Mouse (Mus musculus): ENCODE data around the gene Catip.

The Catip gene

DNA sequence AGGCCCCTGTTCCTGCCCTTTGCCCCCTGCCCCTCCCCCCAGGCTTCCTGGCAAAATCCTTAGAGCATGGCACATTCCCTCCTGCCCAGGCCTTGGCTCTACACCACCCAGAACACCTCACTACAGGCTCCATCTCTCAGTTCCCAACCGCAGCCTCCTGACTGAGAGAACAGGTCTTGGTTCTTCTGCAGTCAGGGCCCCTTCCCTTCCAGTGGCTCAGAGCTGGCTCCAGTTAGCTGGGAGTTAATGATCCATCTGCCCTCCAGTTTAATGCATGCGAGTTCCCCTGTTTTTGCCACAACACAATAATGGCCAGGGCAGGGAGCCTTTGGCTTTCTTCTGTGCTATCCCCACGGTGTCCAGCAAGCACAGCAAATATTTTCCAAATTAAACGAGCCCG is 18.7 kb upstream of the Catip start:
- DNase-seq (ENCODE audit: low read depth, low spot score): no peak

DNA sequence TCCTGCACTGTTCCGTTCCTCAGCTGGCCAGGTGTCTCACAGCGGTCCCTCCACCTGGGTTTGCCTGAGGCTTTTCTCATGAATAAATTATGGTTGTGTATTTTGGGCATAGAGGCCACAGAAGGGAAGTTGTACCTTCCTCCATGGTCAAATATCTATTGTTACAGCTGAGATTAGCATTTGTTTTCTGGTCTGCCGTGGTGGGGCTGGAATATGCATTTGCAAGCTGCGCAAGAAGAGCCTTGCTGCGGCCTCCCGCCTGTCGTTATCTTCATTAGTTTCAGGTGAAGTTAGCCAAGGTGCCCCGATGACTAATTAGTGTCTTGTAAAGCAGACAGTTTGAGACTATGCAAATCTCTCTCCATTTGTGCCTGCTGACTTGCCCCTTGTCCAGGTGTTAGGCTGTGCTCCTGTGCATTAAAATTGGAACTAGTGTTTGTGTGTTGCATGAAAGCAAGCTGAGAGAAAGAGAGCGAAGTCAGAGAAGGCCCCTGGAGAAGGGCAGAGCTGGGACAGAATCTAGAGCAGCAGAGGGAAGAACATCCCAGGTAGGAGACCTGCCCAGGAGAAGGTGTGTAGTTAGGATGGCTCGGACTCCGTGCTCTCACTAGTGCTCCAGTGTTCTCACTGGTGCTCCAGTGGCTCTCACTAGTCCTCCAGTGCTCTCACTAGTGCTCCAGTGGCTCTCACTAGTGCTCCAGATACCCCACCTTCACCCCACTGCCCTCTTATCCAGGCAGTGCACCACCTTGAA is 17.6 kb upstream of the Catip start:
- no peak for DNase-seq (ENCODE audit: low read depth, low spot score)

DNA sequence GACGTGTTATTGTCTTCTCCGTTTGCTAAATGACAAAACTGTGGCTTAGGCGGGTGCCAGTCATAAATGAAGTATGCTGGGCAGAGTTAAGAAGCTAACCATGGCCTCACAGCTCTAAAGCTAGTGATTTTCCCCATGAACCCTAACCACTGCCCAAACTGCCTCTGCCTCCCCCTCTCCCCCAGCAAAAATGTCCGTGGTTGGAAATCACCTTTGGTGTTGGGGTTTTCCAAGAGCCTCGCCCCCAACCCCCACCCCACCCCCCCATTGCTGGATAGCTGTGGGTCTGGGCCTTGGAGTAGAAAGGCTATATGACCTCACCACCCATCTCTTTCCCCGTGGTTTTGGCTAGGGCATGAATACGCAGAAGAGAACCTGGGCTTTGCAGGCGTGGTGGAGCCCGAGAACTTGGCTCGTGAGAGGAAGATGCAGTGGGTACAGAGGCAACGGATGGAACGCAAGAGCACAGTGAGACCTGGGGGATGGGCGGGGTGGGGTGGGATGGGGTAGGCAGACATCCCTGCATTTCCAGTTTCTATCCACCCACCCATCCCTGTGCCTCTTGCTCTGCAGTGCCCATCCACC is 10.6 kb upstream of the Catip start:
- DNase-seq (ENCODE audit: low read depth, low spot score): no peak

DNA sequence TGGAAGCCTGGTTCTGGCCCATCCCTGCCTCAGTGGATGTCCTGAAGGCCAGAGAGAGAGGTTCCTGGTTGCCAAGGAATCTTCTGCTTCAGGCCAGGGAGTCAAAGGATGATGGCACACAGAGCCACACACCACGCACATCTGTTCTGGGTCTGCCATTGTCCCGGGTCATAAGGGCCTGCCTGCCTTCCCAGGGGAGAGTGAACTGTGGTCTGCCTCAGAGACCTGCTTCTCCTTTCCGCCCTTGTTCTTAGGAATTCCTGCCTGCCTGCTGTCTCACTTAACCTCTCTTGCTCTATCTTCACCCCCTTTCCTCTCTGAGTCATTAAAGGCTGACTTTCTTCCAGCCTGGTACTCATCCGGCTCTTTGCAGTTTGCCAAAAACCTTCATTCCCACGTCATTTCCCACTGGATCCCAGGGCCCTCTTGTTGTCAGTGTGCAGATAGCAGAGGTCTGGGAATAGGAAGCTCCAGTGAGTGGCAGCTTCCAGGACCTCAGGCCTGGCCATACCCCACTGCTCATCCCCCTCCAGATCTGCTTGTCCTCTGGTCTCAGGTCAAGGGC is 9.3 kb upstream of the Catip start:
- DNase-seq (ENCODE audit: low read depth, low spot score): no peak

DNA sequence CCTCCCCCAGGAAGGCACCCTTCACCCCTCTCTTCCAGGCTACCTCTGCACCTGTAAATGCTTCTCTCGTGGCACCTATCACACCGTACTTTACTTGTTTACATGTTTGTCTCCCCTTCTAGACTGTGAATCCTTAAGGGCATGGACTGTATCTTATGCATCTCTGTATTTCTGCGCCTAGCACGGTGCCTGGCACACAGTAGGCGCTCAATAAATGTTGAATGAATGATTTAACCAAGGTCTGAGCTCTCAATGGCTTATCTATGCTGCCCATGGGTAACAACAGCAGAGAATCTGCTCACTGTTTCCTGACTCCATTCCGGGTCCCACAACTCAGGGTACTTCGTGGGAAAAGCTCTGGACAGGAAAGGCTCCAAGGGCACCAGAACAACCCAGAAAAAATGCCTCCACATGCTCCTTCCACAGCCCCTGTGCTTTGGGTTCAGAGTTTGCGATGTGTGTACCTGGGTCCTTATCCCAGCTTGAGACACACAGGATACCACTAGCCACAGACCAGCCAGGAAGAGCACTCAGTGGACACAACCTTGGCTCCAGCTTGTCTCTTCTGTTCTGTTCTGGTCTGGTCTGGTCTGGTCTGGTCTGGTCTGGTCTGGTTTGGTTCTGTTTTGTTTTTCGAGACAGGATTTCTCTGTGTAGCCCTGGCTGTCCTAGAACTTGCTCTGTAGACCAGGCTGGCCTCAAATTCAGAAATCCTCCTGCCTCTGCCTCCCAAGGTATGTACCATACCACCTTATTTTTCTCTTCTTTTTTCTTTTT is 8.3 kb upstream of the Catip start:
- DNase-seq (ENCODE audit: low read depth, low spot score): no peak

DNA sequence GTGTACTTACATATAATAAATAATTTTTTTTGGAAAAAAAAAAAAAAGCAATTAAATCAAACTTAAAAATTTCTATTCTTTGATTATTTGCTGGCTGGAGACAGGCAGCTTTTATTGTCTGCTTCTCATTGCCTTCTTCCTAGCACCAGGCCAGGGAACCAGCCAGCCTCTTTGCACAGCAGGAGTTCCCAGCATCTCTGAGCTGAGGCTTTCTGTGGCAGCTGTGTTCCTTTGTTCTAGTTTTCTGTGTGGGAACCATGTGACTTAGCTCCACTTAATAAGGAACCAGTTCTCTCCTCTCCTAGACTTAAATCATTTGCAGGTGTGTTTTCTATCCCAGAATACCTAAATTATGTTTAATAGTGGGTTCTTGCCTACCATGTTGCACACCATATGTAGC is 4.4 kb upstream of the Catip start:
- DNase-seq (ENCODE audit: low read depth, low spot score): no peak

DNA sequence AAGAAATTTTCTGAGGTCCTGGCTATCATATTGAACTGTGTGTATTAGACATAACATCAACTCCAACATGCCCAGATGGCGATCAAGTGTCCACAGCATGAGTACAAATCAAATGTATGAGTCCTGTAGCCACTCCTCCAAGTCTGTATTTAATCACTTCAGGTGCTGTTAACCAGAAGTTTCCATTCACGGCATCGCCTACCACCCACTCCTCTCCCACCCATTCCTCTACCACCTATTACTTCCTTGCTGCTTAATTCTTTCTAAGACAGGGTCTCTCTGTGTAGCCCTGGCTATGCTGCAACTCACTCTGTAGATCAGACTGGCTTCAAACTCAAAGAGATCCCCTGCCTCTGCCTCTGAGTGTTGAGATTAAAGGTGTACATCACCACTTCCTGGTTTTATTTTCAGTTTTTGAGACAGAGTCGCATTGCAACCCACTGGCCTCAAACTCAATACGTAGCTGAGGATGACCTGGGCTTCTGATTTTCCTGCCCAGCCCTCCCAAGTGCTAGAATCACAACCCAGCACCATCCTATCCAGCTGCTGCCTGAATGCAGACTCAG is 1.9 kb upstream of the Catip start:
- DNase-seq (ENCODE audit: low read depth, low spot score): no peak

DNA sequence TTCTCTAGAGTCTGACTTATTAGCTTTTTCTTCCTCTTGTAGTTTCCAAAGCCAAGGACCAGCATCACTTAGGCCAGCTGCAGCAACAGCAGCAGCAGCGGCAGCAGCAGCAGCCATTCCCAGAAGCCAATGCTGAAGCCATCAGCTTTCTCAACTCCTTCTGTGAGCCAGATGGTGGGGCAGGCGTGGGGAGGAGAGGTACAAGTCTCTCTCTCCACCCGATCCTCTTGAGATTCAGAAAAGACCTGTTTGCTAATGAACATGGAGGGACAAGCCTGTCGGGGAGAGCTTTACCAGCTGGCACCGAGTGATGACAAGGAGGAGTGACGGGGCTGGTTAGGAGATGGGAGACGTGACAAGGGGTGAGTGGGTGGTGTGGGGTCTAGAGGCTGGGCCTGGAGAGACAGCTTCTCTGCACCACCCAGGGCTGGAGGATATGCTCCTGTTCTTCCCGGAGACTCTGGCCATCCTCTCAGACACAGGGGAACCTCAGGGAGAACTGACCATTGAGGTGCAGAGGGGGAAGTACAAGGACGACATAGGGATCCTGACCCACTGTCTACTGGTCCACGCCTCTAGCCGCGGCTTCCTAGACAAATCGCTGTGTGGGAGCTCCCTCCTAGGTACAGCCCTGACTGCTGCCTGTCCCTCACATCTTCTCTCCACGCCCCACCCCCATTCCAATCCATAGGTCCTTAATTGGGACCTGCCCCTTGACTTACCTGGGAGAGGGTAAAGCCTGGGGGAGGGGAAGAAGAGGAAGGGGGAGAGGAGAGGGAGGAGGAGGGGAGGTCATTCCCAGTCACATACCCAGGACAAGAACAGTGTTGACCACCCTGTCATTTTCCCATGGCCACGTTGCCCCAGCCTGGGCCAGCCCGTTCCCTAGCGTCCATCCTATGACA is 669 bp downstream of the Catip start:
- DNase-seq (ENCODE audit: low read depth, low spot score): no peak

DNA sequence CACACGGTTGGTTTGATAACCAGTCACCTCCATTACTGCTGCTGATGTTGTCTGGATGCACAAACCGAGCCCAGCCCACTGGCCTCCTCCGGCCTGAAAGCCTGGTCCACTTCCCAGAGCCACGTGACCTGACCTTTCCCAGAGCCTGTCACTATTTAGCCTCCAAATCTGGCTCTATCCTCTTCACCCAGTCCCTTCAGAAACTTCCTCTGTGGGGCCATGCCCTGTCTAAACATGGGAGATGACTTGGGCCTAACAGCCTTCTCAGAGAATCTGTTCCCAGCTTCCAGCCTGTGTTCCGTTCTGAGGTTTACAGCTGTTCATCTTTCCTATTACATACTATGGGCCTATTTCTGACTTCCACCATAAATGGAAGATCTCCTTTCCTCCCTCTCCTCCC is 1.5 kb downstream of the Catip start:
- no peak for DNase-seq (ENCODE audit: low read depth, low spot score)

DNA sequence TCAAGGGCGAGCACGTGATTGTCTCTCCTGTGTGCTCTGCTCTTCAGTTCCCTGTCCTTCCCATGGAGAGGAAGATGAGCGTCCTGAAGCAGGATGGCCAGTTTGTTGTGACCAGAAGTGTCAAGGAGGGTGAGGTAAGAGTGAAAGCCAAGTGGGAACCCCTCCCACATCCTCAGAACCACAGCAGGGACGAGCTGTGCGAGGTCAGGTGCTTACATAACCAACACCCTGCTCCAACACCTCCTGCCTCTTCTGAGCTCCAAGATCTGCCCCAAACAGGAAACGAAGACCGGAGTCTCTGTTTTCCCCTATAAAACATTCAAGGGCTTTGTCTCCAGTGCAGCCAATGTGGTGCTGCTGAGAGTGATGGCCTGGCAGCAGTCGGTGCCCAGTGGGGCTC is 2.4 kb downstream of the Catip start:
- no peak for DNase-seq (ENCODE audit: low read depth, low spot score)

DNA sequence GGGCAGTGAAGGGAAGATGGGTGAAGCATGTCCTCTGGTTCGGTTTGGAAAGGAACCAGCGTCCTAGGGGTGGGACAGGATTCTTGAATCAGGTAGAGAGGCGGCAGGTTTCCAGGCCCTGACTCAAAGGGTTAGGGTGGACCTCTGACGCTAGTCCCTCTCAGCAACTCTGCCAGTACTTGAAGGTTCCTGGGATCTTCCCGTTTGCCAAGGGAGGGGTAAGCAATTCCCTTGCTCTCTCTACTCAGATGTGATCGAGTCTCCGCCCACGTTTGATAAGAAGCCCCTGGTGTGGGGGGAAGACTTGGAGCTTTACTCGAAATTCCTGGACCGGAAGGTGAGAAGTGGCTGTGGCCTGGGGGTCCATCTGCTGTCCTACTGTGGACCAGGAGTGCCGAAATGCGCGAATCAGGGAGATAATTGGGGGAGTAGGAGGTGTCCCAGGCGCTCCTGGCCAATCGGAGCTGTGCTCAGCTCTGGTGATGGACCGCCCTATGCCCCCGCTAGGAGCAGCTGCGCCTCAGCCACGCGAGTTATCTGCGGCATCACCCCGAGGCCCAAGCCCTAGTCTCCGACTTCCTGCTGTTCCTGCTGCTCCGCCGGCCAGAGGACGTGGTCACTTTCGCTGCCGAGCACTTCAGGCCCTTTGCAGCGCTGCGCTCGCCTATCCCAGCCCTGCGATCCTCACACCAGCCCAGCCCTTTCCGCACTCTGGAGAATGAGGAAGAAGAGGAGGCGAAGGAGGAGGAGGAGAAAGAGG is 6.2 kb downstream of the Catip start:
- no peak for DNase-seq (ENCODE audit: low read depth, low spot score)

DNA sequence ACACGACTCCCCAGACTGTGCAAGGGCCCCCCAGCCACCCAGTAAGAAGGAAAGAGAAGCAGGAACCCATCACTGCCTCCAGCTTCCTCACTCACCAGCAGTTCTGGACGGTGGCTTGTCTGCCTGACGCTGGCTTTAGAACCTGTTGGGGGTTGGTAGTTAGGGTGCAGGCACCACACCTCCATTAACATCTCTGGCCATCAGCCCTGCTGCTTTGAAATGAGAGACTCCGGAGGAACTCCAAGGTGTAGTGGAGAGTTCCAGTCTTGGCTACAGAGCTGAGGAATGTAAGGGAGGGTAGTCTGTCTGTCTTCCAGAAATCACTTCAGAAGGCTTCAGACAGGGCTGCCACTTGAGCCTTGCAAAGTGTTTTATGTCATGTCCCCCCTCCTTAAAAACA is 8.1 kb downstream of the Catip start:
- no peak for DNase-seq (ENCODE audit: low read depth, low spot score)

DNA sequence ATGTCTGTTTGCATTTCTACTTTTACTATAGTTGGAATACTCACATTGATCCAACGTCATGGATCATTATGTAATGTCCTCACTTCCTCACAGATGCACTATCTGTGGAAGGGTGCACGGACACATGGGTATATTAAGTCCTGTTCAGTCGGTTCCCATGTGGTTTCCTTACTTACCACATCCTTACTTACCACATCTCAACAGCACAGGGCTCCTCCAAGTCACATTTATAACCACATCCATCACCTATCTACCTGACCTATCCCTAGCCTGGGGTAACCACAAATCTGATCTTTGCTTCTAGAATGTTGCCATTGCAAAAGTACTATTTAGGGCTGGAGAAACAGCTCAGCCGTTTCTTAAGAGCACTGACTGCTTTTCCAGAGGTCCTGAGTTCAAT is 11.5 kb downstream of the Catip start:
- DNase-seq (ENCODE audit: low read depth, low spot score): no peak

DNA sequence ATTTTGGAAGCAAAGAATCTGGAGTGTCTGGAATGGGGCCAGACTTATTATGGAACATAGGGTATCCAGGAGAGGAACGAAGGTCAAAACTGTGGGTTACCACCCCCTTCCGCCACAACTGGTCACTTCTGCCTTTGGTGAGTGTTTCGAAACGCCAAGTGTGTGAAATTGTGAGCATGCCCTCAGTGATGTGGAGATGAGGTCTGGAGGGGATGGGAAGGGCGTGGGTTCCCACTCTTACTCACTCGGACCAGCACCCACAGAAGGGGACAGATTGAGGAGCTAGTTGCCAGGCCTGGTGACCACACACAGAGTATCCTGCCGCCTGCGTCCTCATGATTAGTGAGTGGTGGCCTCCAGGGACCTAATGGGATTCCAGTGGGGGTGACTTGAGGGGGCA is 13.1 kb downstream of the Catip start, which contains the start of gene Slc11a1:
Gene Slc11a1 (plus strand): TSS at position 216 of the 400 bp plus-strand sequence.
- DNase-seq (ENCODE audit: low read depth, low spot score): no peak

DNA sequence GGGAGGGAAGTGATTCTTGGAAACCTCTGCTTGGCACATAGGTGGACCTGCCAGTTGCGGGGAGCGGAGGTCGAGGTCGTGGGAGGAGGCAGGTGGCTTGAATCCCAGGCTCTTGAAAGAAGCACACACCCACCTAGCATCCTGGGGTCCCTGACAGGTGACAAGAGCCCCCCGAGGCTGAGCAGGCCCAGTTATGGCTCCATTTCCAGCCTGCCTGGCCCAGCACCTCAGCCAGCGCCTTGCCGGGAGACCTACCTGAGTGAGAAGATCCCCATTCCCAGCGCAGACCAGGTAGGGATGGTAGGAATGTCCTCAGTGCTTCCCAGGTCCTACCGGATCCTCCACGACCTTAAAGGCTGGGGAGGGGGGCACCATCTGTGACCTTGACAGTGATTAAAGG is 13.7 kb downstream of the Catip start:
- no peak for DNase-seq (ENCODE audit: low read depth, low spot score)

DNA sequence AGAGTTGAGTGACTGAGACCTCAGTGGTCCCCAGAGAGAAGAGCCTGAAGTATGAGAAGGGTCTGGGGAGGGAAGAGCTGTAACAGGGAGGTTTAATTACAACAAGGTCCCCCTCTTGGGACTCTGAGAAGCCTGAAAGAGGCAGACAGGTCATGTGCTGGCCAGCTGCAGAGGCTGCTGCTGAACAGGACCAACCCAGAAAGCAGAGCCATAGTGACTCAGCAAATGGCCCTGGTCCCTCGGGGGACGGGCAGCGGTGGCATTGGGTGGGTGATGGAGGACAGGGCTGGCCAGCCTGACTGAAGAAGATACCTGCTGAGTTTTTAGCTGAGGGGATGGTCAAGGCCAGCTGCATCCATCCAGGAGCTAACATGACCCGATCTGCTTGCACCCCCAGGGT is 14.5 kb downstream of the Catip start:
- DNase-seq (ENCODE audit: low read depth, low spot score): no peak

DNA sequence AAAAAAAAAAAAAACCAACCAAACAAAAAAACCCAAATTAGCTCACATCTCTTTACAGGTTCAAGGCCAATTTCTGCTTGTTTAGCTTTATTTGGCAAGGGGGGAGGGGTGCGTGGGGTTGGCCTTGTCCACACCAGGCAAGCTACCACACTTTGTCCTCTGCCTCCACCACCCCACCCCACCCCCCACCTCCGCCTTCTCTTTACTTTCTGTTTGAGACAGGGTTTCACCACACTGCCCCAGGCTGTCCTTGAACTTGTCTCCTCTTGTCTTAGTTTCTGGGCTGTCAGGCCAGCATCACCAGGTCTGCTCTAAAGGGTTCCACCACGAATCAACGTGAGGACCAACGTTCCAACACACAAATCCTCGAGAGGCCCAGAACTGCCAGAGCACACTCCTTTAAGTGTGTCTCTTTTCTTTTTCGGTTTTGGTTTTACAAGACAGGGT is 17.2 kb downstream of the Catip start:
- DNase-seq (ENCODE audit: low read depth, low spot score): no peak

DNA sequence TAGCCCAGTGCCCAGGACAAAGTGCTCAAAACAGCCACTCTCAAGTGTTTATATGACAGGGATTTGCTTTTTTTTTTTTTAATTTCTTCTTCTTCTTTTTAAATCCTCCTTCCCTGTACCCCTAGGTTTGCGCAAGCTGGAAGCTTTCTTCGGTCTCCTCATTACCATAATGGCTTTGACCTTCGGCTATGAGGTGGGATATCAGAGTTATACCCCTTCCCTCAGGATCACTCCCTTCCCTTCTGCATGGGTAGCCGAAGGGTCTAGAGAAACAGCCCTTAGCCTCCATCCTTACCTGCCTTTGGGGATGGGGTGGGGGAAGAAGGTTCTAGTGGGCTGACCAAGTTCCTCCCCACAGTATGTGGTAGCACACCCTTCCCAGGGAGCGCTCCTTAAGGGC is 18.6 kb downstream of the Catip start:
- no peak for DNase-seq (ENCODE audit: low read depth, low spot score)

DNA sequence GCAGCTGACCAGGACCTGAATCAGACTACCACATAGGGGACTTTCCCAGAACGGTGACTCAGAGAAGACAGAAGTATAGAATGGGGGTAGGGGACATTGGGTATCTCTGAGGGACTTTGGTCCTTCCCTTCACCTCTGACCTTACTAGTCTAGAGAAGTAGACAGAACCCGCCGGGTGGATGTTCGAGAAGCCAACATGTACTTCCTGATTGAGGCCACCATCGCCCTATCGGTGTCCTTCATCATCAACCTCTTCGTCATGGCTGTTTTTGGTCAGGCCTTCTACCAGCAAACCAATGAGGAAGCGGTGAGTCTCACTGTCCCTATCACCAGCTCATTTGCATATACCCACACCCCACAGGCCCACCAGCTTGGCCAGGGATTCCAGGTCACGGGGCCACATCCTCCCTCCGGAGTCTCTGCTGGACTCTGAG is 19.7 kb downstream of the Catip start:
- DNase-seq (ENCODE audit: low read depth, low spot score): no peak

DNA sequence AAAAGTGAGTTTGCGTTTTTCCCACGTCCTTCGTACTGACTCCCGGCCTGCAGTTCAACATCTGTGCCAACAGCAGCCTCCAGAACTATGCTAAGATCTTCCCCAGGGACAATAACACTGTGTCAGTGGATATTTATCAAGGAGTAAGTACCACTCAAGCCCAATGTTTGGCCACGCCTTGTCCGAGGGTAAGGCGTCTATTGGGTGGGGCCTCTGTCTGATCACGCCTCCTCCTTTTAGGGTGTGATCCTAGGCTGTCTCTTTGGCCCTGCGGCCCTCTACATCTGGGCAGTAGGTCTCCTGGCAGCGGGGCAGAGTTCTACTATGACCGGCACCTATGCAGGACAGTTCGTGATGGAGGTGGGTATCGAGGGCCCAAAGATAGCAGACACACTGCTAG is 21.5 kb downstream of the Catip start:
- DNase-seq (ENCODE audit: low read depth, low spot score): no peak

Measured in brain, embryonic 18.5 days (tissue).